Mouse (Mus musculus): ENCODE measurements around the gene Fgd4.

Fgd4 gene

GRCm38 (mm10) chr16:16600461-16600860 lies at the start of gene Fgd4:
Gene Fgd4 (minus strand): TSS chr16:16600549.
- DNase-seq (ENCODE audit: low read depth), result no peak

- no peak for DNase-seq (ENCODE audit: low read depth)
Observed at GRCm38 (mm10) chr16:16645148-16645547, 44.8 kb upstream of the Fgd4 start.

- DNase-seq (ENCODE audit: low read depth), result no peak
Observed at GRCm38 (mm10) chr16:16633730-16634129, 33.4 kb upstream of the Fgd4 start.

DNA sequence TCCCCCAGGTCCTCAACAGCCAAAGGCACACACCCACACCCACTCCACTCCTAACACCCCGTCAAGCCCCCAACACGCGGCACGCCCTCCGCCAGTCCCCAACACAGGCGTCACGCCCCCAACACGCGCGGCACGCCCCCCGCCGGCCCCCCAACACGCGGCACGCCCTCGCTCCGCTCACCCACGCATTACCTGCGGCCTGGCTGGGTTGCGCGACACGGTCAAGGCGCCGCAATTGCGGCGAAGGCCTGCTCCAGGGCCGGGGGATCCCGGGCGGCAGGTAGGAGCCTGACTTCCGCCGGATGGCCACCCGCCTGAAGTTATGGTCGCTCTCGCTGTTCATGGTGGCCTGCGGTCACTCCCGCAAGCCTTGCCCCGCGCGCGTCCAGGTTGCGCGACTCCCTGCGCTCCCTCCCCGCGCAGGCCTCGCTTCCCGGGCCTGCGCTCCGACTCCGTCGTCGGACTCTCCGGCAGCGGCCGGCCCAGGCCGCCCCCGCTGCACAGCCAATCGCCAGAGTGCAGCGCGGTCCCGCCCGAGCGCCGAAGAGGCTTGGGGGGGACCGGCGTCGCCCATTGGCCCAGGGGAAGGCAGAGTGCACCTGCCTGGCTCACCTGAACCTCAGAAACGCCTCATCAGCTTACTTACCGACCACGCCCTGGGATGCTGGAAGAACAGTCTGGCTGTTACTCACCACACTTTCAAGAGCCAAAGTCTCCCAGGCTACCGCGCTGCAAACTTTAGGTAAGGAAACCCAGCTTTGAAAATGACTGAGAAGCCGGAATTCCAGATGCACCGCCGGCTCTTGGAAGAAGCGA lies 555 bp downstream of the Fgd4 start:
- DNase-seq (ENCODE audit: low read depth), result peak; percentile 5

GRCm38 (mm10) chr16:16596582-16596981 lies 3.8 kb downstream of the Fgd4 start:
- DNase-seq (ENCODE audit: low read depth), result no peak

GRCm38 (mm10) chr16:16592622-16593021 lies 7.7 kb downstream of the Fgd4 start:
- no peak for DNase-seq (ENCODE audit: low read depth)

DNA sequence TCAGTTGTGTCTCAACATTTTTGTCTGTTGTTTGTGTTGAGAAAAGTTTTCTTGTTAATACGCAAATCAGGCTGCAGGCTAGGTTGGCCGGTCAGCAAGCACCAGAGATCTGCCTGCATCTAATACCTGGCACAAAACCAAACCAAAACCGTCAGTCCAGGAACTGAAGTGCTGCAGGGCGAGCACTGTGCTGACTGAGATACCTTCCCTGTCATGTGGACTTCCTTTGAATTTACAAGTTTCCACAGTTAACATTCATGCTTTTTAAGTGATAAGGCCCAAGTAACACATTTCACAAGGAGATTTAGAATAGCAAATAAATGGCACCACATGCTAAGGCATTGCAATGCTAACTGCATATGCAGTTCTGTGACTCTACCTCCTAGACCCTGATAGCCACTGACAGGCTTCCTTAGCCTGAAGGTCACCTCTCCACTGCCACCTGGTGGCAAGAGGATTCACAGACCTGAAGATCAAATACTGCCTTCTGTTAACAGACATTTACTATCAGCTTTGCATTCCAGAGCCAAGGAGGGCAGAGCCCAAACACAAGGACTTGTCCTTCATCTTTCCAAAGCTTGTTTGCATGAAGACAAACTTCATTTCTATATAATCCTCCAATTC lies 15.8 kb downstream of the Fgd4 start:
- DNase-seq (ENCODE audit: low read depth), result peak; percentile 41

DNA sequence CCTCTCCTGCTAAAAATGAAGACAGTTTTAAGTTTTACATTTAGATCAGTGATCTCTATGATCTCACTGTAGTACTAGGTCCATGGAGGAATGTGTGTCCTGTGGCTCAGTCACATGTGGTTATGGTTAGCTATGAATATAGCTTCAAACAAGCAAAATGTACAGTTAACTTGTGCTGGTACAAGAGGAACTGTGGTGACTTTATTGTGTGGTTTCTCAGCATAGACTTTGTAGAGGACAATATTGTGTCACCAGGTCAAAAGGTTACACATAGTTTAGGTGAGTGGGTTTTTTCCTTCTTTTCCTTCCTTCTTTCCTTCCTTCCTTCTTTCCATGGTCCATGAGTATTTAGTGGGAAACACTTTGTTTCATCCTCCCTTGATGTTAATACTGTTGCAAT lies 23.8 kb downstream of the Fgd4 start:
- no peak for DNase-seq (ENCODE audit: low read depth)

GRCm38 (mm10) chr16:16574508-16574907 lies 25.8 kb downstream of the Fgd4 start:
- DNase-seq (ENCODE audit: low read depth), result no peak

- DNase-seq (ENCODE audit: low read depth), result no peak
Observed at GRCm38 (mm10) chr16:16573167-16573566, 27.2 kb downstream of the Fgd4 start.

GRCm38 (mm10) chr16:16571356-16571755 lies 29.0 kb downstream of the Fgd4 start:
- no peak for DNase-seq (ENCODE audit: low read depth)

DNA sequence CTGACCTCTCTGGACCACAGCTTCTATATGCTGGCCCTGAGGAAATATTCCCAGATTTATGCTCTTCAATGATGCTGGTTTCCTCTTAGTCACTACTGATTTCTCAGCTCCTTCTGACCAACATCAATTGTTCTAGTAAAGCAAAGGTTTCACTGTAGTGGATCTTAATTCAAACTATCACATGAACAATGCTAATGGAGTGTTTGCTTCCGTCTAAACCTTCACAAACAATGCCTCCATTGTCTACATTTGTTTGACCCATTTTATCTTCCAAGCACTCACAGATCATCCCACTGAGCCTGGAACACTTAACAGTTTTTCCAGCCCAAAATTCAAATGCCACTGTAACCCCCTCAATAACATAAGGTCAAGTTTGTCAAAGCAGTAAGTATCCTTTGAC lies 33.6 kb downstream of the Fgd4 start:
- DNase-seq (ENCODE audit: low read depth), result no peak

GRCm38 (mm10) chr16:16566215-16566614 lies 34.1 kb downstream of the Fgd4 start:
- no peak for DNase-seq (ENCODE audit: low read depth)

- no peak for DNase-seq (ENCODE audit: low read depth)
Observed at GRCm38 (mm10) chr16:16565786-16566185, 34.6 kb downstream of the Fgd4 start.

- no peak for DNase-seq (ENCODE audit: low read depth)
Observed at GRCm38 (mm10) chr16:16560718-16561117, 39.6 kb downstream of the Fgd4 start.

DNA sequence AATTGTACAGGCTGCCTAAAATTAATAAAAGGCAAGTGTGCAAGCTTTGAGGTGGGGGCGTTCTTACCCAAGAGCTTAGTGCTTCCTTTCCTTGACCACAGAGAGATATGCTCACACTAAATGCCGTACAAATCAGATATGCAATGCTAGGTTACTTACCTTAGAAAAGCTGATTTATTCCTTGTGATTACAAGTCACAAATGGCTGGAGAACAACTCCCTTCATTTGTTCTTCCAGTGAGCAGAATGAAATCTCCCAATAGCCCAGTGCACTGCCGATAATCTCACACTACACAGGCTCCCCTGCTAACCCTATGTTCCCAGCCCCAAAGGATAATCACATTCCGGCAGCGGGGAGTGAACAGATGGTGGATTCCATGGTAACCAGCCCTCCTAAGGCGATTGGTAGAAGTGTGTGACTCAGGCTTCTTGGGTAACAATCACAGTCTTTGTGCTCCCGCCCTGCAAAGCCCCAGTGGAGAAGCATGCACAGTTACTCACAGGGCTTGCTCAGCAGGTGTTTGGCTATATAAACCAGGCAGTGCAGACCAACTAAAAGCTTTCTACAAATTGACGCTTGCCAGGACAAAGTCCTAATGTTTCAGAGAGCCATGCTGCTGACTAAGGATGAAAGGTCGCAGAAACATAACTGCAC lies 40.3 kb downstream of the Fgd4 start:
- peak; percentile 90 for DNase-seq (ENCODE audit: low read depth)

DNA sequence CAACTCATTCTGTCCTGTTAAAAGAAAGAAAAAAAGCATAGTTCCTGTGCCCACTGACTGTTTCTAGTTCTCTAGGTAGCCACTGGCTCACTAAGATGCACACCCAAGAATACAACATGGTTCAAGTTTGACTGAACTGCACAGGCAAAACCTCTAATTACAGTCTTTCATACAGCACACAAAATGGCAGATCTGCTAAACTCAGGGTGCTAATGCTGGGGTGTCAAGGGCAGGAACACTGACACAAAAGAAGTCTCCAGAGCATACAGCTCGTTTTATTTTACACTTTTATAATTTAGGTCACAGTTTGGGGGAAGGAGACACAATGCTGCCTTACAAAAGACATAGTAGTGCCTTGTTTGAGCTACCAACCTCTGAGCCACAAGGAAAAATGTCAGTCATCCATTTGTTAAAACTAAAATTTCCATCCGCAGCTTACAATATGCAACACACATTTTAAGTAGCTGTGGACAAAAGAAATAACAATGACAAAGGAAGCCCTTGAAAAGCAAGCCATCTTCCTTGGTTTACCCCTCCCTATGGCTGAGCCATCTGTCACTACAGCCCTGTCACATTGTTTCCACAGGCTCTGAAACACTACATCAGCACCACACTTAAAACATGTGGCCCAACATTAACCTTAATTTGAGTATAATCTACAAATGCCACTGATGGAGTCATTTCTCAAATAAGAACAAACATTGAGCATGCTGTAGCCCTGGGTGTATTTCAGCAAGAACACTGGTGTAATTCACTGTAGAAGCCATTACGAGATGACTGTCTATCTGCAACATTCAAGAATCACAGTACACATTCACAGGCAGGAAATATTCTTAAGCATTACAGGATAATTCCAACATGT lies 41.1 kb downstream of the Fgd4 start:
- DNase-seq (ENCODE audit: low read depth), result no peak

DNA sequence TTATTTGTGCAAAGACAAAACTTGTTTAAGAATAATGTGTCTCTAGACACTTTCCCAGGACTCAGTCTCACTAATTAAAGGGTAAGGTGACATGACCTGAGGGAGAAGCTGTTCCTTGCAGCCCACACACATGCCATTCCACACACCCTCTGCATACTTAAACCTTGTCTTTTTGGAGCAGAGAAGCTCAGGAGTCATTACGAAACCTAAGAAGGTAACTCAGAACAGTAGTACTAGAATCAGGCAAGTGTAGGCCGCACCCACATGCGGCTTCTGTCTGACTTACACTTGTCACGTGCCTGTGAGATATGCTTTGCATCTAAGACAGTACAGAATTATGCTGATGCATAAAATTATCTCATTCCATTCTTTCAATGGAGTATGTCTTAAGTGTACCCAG lies 42.6 kb downstream of the Fgd4 start:
- DNase-seq (ENCODE audit: low read depth), result no peak

DNA sequence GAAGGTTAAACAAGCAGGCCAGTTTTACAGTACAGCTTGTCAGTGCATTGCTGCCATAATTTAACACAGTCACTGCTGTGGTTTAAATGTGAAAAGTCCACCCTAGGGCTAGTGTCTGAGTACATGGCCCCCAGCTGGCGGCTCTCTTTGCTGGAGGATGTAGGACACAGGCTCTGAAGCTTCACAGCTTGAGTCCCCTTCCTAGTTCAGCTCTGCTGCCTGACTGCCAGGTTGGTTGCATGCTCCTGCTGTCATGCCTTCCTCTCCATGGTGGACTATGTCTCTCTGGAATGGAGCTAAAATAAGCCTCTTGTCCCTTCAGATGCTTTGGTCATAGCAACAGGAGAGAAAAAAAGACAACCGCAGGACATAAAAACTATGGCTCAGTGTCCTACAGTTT lies 46.3 kb downstream of the Fgd4 start:
- DNase-seq (ENCODE audit: low read depth), result no peak

- no peak for DNase-seq (ENCODE audit: low read depth)
Observed at GRCm38 (mm10) chr16:16552197-16552596, 48.2 kb downstream of the Fgd4 start.

GRCm38 (mm10) chr16:16549105-16549504 lies 51.2 kb downstream of the Fgd4 start:
- no peak for DNase-seq (ENCODE audit: low read depth)

GRCm38 (mm10) chr16:16546657-16547056 lies 53.7 kb downstream of the Fgd4 start:
- no peak for DNase-seq (ENCODE audit: low read depth)
